Mouse (Mus musculus): ENCODE results near the gene Cacna1b.

- TF ChIP-seq CTCF (IDR thresholded peaks at IDR 0.05; ENCODE audit: insufficient read depth, low read depth, low read length), result no peak
- no peak for TF ChIP-seq POLR2A (IDR thresholded peaks at IDR 0.05; ENCODE audit: insufficient read depth, low read depth, low read length)
Measured at GRCm38 (mm10) chr2:24805621-24806020, 42.7 kb upstream of the Cacna1b start.
